Mouse (Mus musculus) liver, adult 2 months (tissue): ENCODE results near the gene Hpn.

Source experiments
- CTCF ChIP-seq: fragments of 200-500 bp; IDR thresholded peaks from 2 replicates; pipeline ENCODE4 v1.5.1; 2011; ENCODE audit warnings: low read depth, low read length, control low read depth
- POLR2A ChIP-seq: fragments of 200-500 bp; IDR thresholded peaks from 2 replicates; pipeline ENCODE4 v1.6.1; 2011; ENCODE audit warnings: low read length, control low read depth; ENCODE audit not compliant: insufficient read depth; ENCODE audit errors: extremely low read depth

- TF ChIP-seq CTCF (no peak), POLR2A (no peak)
Observed at GRCm38 (mm10) chr7:31149751-31150565, 34.9 kb upstream of the Hpn start.
